Mouse (Mus musculus) right cerebral cortex, postnatal 14 days (tissue): ENCODE data around the gene Col4a4.

Experiments used
- DNase-seq: peaks from one replicate; pipeline ENCODE4 v3.0.0; 2022

The Col4a4 gene

DNA sequence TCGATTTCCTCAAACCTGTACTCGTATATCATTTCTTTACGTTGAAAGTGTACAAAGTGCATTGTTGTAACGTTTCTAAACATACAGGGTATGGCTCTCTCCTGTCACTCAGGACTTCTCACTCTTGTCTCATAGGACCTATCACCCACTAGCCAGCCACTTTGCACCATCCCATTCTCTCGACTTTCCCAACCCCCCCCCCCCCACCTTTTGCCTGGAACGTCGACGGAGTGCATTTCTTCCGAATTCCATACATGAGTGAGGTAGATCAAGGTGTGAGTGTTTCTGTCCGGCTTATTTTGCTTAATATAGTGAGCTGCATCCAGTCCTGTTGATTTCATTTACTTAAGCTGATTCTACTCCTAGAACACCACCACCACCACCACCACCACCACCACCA, 9.3 kb downstream of the Col4a4 start:
- no peak for DNase-seq

DNA sequence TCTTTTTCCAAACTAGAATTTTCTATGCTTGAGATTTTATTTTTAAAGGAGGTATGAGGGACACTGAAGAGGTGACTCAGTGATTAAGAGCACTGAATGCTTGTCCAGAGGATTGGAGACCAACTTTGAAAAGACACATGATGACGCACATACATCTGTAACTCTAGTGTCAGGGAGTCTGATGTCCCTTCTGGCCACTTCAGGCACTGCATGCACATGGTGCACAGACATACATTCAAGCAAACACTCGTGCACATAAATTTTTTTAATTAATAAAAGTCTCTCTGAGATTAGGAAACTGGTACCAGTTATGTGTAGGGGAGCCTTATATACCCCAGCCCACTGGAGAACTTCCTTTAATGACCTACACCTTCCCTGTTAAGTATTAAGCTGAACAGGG, 10.5 kb downstream of the Col4a4 start:
- DNase-seq = no peak

DNA sequence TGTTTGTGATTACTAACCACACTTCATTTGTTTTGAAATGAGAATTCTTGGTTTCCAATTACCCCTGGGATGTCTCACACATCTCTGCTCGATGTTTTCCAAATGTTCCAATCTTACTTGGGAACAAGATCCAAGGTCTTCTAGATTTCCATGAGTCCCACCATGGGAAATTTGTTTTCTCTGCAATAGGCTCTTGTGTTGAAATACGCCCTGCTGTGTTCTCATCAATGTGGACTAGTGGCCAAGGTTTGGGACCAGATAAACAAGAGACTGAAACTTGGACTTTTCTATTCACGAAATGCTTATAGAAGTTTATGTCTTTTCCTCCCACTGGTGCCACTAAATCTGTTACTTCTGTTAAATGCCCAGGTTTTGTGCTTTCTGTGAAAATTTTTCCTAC, 11.0 kb downstream of the Col4a4 start:
- no peak for DNase-seq

DNA sequence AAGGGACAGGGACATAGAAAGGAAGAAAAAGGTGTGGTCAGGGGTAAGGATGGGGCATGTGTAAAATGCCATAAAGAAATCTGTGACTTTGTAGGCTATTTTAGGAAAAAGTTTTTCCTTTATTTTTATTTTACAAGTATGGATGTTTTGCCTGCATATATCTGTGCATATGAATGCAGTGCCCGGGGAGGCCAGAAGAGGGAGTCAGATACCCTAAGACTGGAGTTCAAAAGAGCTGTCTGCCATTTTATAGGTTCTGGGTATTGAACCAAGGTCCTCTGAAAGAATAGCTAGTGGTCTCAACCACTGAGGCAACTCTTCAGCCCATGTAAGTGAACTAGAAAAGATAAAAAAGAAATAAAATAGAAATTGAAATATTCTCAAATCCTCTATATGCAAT, 14.9 kb downstream of the Col4a4 start:
- DNase-seq = no peak

DNA sequence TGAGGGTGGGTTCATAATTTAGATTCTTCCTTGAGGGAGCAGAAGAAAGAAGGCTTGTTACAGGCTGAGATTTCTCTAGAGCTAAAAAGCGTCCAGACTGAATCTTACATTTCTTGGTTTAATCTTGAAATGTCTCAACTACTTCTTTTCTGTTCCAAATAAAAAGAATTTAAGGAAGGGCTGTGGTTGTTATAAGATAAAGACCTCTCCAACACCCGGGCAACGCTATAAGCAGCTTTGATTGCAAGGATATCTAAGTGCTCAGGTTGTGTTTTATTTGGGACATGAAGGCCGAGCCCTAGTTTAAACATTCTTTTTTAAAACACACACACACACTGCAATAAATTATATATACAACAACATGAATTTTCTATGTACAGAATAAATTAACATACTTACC, 17.2 kb downstream of the Col4a4 start:
- DNase-seq = no peak

DNA sequence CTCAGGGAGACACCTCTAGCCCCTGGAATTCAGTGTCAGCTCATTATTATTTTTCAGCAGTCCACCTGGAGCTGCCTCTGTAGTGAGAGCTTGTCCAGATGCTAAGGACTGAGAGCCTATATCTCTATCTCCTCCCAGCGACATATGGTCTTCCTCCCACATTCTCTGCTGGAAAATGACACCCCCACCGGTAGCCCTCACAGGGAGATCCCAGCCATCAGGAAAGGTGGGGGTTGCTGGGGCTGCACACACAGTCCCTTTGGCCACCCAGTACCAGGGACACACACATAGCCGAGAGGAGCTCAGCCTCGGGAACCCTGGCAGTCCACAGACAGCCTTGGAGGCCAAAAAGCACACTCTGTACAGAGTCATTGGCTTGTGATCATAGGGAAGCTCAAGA, 26.4 kb downstream of the Col4a4 start:
- DNase-seq = no peak

DNA sequence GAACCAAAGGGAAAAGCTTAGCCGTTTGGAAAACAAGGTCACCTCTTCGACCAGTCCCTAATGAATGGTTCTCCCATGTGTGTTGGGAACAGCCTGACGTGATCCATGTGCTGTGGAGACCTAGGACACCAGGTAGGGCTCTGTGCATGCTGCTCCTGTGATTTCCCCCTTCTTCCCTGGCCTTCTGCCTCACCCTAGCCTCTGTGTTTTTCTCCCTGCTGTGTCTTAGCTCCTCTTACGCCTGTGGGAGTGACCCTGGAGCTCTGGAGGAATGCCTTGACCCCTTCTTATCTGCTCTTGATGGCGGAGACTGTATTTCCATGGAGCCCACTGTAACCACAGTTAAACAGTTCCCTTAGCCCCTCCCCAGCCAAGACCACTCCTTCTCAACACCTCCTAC, 31.8 kb downstream of the Col4a4 start:
- DNase-seq = no peak

DNA sequence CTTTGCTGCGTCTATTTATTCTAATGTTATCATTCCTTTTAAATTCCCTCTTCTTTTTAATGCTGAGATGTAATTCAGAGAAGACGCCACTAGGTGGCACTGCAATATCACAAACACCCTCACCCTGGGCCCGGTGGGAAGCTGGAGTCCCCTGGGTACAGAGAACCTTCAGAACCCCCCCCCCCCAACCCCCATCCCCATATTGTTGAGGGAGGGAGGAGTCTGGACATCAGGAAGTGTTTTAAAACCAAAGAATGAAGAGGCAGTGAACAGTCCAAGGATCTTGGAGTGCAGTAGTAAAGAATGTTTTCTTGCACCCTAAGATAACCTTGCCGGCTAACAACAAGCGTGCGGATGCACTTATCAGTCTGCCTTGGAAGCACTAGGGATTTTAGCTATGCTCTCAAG, 32.2 kb downstream of the Col4a4 start:
- DNase-seq = no peak

DNA sequence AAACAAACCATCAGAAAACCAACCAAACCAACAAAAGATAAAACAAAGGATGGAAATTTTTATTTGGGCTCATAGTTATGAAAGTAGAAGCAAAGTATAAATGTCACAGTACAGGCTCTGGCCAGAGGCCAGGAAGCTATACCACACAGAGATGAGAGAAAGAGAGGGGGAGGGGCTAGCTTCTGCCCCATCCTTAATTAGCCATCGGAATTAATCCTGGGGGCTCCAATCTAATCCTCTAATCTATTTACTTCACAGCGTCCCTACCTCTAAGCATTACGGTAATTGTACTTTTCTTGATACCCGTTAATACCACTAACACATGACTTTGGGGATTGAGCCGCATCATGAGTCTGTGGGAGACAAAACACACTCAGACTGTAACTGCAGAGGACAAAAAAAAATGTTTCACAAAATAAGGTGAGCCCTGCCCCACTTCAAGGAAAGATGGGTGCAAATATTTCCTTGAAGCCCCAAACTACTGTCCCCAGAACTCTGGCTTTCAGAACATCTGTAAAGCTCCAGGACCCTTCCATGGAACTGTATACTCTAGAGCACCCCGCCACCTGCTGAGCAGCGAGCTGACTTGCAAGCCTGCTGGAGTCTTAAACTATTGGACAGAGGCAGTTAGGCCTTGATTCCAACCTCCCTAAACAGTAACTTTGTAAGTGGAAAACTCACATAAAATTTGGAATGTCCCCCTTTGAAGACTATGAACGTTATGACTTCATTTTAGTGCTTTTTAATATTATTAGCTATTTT, 41.3 kb downstream of the Col4a4 start:
- no peak for DNase-seq

DNA sequence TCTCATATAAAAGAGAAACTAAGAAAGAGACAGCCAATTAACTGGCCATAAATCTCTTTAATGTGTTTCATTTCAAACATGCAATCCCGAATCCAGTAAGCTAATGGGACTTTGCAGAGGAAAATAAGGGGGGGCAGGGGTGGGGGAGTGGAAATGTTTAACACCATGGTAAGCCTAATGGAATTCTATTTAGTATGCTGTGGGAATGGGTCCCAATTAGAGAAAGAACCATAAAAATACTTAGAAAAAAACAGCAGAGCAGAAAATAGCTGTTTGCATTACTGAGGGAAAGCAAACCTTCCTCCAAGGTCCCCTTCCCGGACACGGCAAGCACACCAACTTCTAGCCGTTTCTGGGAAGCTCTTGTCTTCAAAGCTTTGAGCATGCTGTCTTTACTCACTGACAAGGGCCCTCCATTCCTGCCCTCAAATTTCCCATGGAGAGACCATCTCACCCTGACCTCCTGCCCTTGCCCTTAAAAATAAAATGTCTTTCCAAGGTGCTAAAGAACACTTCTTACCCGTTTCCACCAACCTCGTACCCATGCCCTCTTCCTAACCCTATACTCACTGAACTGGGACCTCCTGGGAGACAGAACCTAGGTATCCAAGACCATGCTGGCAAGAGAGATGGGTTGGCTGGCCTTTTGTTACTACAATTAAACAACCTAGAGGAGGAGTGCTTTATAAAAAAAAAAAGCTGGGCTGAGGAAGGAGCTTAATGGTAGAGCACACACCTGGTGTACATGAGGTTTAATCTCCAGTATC, 42.0 kb downstream of the Col4a4 start:
- no peak for DNase-seq

DNA sequence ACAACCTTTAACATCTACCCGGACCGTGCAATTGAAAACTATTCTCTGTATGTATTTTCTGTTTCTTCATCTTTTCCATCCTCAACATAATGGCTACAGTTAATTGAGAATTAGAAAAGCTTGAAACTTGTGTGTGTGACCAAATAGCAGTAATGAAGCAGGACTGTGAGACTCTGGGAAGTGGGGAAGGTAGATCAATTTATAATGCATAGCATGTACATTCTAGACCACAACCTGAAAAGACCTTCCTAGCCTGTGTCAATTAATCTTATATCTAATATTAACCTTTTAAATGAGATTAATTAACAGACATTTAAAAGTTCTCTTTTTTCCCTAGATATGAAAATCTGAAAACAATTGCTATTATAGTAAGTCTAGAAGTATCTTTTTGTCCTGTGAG, 42.7 kb downstream of the Col4a4 start:
- DNase-seq = no peak

DNA sequence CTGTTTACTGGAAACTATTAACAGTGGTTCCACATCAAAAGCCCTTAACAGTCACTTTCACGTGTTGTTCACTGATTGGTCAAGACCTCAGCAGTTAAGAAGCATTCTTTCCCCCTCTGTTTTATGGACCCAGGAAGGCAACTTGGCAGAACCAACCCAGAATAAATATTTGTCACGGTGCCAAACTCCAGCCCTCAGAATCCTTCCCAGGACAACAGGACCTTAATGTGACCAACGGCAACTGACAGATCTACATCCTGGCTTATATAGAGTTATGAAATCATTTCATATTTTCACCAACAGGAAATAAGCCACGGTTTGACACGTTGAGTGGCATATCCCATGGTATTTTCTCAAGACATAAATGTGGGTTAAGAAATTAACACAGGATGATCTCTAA, 46.6 kb downstream of the Col4a4 start:
- no peak for DNase-seq

DNA sequence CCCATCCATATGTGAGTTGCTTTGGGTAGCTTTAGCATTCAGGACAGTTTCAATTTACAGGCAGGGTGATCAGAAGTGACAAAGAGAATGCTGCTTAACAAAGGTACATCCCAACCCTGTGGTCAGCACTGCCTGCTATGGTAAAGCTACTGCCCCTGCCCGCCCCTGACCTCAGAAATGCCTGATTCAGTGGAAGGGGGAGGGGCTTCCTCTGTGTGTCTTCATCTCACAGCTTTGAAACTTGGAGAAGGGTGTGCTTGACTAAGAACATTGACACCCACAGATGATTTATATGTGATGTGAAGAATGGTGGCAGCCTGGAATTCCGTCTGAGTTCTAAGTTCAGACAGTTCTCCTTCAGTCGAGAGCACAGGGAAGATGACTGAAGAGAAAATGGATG, 48.8 kb downstream of the Col4a4 start:
- no peak for DNase-seq

DNA sequence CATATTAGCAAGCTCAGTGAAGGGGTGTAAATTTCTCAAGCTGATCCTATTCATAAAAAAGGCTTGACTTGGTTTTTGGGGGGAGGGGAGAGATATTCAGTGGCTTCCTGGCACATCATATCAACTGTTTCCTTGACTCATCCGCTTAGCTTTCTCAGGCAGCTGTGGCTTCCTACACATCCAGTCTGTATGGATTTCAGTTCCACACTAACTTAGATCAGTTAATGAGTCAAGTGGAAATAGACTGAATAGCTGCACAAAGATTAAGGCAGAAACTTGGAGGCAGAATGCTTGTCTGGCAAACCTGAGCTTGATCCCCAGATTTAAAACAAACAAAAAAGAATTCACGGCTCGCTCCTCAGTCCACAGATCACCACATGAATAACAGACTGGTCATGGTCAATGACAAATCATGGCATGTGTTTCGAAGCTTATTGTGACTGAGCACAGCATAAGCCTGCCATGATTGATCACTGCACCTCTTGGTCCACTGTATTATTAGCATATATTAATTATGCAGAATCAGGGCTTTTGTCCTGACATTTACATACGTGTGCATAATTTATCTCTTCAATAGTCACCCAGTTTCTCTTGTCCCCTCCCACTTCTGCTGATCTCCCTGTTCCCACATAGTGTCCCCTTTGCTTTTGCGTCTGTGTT, 50.0 kb downstream of the Col4a4 start:
- DNase-seq = no peak

DNA sequence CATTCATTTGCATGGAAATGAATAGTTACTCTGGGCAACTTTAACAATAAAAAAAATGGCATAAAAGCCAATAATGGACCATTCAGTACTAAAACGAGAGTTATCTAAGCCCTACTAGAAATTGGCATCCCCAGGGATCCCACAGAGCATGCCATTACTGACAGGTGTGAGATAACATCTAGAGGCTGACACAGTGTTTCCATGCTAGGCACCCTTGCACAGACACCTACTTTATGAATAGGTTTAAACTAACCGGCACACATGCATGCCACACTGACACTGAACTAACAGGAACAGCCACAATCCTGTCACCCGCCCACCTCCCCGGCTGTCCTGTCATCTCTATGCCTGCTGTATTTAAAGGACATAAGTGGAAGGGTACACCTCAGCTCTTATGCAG, 58.7 kb downstream of the Col4a4 start:
- no peak for DNase-seq

DNA sequence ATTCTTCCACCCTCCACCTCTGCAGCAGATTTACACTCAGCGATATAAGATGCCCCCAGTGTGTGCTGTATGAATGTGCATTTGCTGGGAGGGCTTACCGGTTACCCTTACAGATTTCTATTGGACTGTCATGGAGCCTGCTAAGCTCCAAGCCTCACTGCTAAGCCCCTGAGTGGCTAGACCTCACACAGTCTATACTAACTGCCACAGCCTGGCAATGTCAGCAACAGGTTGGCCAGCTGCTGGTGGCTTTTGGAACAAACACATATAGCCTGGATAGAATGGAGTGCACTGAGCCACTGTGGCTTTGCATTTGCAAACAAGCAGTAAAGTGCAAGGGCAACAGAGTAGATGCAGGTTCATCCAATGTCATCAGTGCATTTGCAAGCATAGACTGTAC, 94.7 kb downstream of the Col4a4 start:
- no peak for DNase-seq

DNA sequence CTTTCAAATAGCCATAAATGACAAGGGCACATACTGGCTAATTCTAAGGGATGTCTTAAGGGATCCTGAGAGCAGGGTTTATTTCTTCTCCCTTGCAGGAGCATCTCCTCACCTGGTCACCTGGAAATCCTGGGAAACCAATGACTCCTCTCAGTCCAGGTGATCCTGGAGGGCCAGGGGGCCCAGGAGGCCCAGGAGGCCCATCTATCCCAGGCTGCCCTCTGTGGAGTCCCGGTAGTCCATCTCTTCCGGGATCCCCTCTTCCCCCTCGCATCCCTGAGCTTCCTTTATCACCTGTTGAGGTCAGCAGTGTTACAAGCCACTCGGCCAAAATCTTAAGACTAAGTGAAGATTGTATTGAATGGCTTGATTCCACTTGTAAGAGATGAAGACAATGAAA, 100.3 kb downstream of the Col4a4 start:
- no peak for DNase-seq

DNA sequence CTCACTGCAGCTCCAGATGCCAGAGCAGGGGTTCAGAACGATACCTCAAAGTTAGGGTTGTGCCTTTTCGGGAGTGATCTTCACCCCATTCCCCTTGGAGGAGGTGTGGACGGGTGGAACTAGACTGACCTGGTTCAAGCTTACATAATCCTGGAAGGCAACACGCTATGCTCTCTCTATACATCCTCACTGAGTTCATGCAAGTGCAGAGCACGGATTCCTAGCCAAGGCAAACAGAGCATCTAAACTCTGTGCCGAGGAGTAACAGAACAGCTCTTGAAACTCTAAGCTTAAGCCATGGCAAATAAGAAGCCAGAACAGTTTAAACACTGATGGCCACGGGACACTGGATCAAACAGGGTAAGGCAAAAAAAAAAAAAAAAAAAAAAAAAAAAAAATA, 104.3 kb downstream of the Col4a4 start:
- DNase-seq = no peak

DNA sequence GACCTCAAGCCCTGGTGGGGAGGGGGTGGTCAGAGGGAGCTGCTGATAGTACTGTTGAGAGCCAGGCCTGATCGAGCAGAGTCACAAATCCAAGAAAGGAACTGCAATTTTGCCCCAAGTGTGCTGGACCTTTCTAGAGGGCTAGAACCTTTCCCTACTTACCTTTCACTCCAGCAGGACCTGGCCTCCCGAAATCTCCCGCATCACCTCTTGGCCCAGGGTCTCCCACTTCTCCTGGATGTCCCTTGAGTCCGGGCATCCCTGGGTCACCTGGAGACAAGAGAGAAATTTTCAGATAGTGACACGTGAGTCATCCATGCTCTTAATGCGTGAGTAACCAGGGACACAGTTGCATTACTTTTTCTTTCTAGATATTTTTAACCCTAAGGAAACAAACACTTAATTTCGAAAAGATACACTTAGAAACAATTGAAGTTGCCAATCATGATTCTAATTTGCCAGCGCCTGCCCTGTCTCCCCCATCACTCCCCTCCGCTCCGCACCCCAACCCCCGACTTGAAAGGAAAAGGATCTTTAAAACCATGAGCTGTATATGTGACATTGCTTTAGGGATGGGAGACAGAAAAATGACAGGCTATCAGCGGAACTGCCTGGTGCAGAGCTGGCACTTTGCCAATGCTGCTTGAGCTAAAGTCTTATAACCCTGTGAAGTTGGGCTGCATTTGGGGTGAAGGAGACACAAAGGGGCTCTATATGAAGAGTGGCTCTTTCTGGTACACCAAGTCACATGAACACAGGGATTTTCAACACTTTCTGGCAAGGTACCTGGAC, 106.8 kb downstream of the Col4a4 start:
- DNase-seq = no peak

DNA sequence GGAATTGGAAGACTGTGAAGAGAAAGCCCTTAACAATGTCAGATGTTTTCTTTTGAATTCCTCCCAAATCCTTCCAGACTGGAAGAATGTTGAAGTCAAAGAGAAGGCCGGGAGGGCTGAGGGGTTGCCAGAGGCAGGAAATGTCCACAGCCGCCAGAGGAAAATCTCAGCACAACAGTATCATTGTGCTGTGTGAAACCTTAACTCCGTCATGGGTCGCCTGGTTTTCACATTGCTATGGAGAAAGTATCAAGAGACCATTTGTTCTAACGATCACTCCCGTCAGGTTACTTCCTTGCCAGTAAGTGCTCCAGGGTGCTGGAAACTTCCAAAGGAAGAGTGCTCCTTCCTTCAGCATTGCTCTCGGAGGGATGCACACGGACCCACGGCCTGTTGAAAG, 109.9 kb downstream of the Col4a4 start:
- no peak for DNase-seq

DNA sequence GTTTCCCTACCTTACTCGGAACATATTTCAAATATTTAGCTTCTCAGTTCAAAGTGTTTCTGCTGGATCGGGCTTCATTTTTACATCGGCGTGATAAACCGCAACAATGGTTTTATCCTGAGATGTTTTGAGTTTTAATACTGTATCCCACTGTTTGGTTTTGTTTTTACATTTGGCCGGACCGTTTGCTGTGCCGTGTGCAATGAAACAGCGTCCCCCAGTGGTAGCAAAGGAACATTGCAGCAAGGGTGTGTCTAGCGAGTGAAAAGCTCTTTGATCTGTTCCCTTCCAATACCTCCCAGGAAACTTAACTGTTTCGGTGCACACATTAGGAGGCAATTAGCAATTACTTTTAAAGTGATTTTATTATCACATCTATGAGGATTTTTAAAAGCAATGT, 110.4 kb downstream of the Col4a4 start:
- no peak for DNase-seq

DNA sequence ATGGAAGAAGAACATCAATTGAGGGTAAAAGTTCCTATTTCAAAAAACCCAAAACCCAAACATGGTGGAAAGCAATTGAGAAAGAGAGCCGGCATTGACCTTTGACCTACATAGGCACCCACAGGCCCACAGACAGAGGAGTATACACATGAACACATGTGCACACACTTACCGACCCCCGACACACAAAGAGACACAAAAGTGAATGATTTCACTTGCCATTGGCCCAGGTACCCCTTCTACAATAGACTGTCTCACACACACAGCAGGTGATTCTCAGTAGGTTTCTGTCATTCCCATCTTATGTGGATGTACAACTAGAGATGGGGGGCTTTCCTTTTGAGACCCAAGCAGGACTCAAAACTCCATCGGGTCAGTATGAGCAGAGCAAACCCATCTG, 110.8 kb downstream of the Col4a4 start:
- DNase-seq = no peak

DNA sequence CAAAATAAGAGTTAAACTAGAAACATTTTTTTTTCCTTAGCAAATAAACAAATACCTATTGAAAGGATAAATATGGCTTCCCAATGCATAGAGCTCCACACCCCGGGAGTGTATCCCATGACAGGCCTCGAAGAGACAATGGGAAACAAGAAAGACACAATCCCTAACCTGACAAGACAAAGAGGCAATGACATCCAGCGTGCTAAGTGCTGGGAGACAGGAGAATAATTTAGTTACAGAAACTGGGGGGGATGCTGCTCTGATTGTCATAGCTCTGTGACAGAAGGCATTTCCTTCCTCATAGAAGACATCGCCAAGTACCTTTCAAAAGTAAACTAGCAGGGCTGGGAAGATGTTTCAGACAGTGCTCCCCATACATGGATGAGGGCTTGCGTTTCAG, 111.4 kb downstream of the Col4a4 start:
- no peak for DNase-seq
